Mouse (Mus musculus) left cerebral cortex, adult 18-20 months (tissue): ENCODE data around the gene Tjp3. TPM values are rescaled to one million over a fixed set of nuclear protein-coding genes. Genes with fewer than 3 reads are reported as not detected.
"Not testable (repeated sequence)": the region's sequence is repeated elsewhere in the genome, so short reads cannot be mapped to it uniquely, and the experiment has no call there.

ENCODE experiments used
- DNase-seq, 2 experiments: peaks; one replicate each; pipeline ENCODE4 v3.0.0; 2021 to 2022; ENCODE audit warnings: low spot score in 2 of 2, mixed read lengths in 1 of 2
- microRNA-seq, 2 experiments: library from miRNA; unstranded; fragments of <30 nt; microRNA quantifications; one replicate each; pipeline ENCODE4 v1.2.0; 2021
- total RNA-seq, 2 experiments: library from RNA; stranded (reverse); gene quantifications; 2 replicates each; pipeline ENCODE4 v1.2.3; 2021

Tjp3 gene
- total RNA-seq, 2 experiments from 2014 or later = 0.16 to 0.23 TPM

GRCm38 (mm10) chr10:81236471-81237268 lies 54.7 kb downstream of the Tjp3 start:
- DNase-seq = no peak

DNA sequence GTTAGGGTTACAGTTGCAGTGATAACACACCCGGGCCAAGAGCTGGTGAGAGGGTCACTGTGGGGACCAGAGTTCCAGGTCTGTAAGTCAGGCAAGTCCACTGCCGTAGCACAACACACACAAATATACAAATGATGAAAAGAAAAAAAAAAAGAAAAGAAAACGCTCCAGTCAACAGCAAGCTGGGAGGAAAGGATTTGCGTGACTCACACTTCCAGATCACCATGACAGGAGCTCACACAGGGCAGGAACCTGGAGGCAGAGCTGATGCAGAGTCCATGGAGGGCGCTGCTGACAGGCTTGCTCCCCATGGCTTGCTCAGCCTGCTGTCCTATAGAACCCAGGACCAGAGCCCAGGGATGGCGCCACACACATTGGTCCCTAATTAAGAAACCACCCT lies 57.2 kb downstream of the Tjp3 start:
- peak in 1 of 2 experiments; percentile 2 for DNase-seq

DNA sequence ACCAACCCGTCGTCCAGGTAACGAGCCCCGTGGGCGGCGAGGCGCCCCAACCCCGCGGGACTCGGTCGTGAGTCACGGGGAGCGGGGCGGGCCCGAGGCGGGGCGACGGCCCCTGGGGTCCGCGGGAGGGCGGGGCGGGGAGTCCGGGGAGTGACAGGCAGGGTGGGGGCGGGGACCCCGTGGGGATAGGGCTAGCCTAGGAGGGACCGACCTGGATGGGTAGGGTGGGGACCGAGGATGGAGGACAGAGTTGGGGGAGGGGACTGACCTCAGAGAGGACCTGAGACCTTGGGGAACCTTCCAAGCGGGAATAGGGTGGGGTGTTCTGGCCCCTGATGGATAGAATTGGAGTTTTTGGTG lies 58.2 kb downstream of the Tjp3 start:
- DNase-seq = no peak

DNA sequence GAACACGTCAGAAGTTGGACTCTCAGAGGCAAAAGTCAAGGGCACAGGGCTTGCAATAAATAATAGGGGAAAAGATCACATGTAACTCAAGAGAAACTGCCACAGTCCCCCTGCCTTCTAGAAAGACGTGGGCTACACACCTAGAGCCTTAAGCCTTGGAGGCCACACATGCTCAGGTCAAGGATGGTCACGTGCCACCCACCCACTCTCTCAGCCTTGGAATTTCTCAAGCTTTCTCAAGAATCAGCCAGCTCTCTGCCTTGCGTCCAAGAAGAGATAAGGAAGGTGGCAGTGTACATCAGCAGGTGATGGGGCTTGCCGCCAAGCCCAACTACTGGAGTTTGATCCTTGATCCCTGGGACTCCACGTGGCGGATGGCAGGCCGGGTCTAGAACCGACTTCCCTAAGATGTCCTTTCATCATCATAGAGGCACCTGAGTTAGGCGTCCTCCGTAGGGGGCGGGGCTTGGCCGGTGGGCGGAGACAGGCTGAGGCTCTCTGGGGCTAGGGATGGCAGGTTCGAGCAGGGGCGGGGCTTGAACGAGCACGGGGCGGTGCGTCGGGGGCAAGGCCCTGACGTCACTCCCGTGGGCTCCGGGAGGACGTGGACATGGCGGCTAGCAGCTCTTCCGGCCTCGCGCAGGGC lies 58.7 kb downstream of the Tjp3 start, which contains the start of gene Zfr2:
Zfr2 (plus strand) TSS at position 576 of the 646 bp plus-strand sequence.
- peak; percentile 95 to 96 for DNase-seq

- DNase-seq = peak in 1 of 2 experiments; percentile 4
Observed at GRCm38 (mm10) chr10:81231436-81231835, 59.9 kb downstream of the Tjp3 start.

DNA sequence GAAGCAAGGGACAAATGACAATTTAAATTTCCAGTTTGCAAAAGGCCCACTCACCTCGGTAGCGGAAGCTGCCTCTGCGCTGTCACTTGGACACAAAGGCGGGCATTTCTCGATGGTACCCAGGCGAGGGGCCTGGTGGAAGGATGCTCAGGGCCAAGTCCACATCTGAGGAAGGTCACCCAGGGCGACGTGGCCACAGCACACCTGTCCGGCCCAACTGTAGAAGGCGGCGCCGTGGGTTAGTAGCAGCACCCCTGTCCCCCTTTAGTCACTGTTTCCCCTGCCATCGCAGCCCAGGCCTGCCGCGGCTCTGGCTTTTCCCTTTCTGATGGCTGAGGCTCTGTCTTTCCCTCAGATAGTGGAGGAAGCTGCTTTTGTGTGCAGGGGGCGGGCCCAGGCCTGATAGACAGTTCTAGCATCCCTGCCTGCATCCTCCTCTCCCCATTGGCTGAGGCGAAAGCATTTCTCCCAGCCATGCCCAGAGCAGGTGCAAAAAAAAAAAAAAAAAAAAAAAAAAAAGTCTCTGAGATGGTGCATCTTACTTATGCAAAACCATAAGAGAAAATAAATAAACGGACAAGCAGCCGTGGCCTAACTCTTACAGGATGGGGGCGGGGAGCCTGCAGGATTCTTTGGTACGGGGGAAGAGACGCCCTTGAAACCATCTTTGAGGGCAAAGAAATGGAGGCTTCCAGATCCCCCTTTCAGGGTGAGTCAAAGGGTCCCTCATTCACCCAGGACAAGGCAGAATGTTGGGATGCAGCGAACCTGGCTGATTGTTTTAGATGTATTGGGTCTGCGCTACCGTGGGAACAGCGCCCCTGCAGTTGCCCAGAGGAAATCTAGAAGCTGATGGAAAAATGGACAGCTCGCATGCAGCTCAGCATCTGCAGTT lies 60.7 kb downstream of the Tjp3 start, which contains the start of gene Atcay:
Atcay (minus strand) TSS at position 396 of the 895 bp plus-strand sequence.
- DNase-seq = peak; percentile 78 to 85

- DNase-seq = peak; percentile 41 to 43
Observed at GRCm38 (mm10) chr10:81229735-81230437, 61.5 kb downstream of the Tjp3 start.

- DNase-seq = not testable (repeated sequence)
Observed at GRCm38 (mm10) chr10:81223731-81224130, 67.7 kb downstream of the Tjp3 start.

Small RNA genes within 50 kb of the gene (microRNA-seq; reads per million reads assigned to microRNA genes)
- gene Mir3057 = 20.4 to 29.8 reads per million in 2 experiments

Other genes with a start within 250 kb of the Tjp3 start
- 100 to 1,000 TPM; 178 to 182 TPM for gene Sgta, start 231.4 kb downstream of the Tjp3 start, total RNA-seq
- gene Thop1, start 221.5 kb downstream of the Tjp3 start, total RNA-seq = 10 to 100 TPM; 43.9 to 49.4 TPM
- under 1 TPM; 0.35 to 0.67 TPM for gene Creb3l3, start 192.7 kb downstream of the Tjp3 start, total RNA-seq
- gene Map2k2, start 185.7 kb downstream of the Tjp3 start, total RNA-seq = 100 to 1,000 TPM; 133 to 137 TPM
- 100 to 1,000 TPM; 135 to 137 TPM for gene Zbtb7a, start 156.4 kb downstream of the Tjp3 start, total RNA-seq
- gene Pias4, start 123.7 kb downstream of the Tjp3 start, total RNA-seq = 10 to 100 TPM; 27.8 to 28.8 TPM
- 100 to 1,000 TPM; 899 to 919 TPM for gene Eef2, start 115.0 kb downstream of the Tjp3 start, total RNA-seq
- gene Dapk3, start 108.6 kb downstream of the Tjp3 start, total RNA-seq = 10 to 100 TPM; 77.4 to 80.3 TPM
- gene 4930442H23Rik, start 107.7 kb downstream of the Tjp3 start, total RNA-seq = not detected
- gene Nmrk2, start 89.5 kb downstream of the Tjp3 start, total RNA-seq = not detected
- 100 to 1,000 TPM; 197 to 204 TPM for gene Atcay, start 60.7 kb downstream of the Tjp3 start, total RNA-seq
- gene Zfr2, start 58.4 kb downstream of the Tjp3 start, total RNA-seq = 10 to 100 TPM; 59.2 to 65.5 TPM
- 100 to 1,000 TPM; 187 to 195 TPM for gene Matk, start 38.6 kb downstream of the Tjp3 start, total RNA-seq
- gene Mrpl54, start 24.6 kb downstream of the Tjp3 start, total RNA-seq = 10 to 100 TPM; 38.8 to 43.5 TPM
- gene Apba3, start 24.6 kb downstream of the Tjp3 start, total RNA-seq = 10 to 100 TPM; 36.7 to 42.7 TPM
- 100 to 1,000 TPM; 415 to 417 TPM for gene Pip5k1c, start 1.4 kb upstream of the Tjp3 start, total RNA-seq
- 10 to 100 TPM; 30.5 to 34.6 TPM for gene Cactin, start 29.5 kb upstream of the Tjp3 start, total RNA-seq
- 1 to 10 TPM; 1.1 to 1.5 TPM for gene Tbxa2r, start 37.1 kb upstream of the Tjp3 start, total RNA-seq
- gene Gipc3, start 51.7 kb upstream of the Tjp3 start, total RNA-seq = 1 to 10 TPM; 2.5 to 3.6 TPM
- 10 to 100 TPM; 28.9 to 30.5 TPM for gene Hmg20b, start 58.9 kb upstream of the Tjp3 start, total RNA-seq
- 10 to 100 TPM; 38.1 to 42.0 TPM for gene Mfsd12, start 65.9 kb upstream of the Tjp3 start, total RNA-seq
- gene 4930404N11Rik, start 74.2 kb upstream of the Tjp3 start, total RNA-seq = 1 to 10 TPM; 1.2 to 1.3 TPM
- 10 to 100 TPM; 71.1 to 72.1 TPM for gene Fzr1, start 86.9 kb upstream of the Tjp3 start, total RNA-seq
- 10 to 100 TPM; 87.4 to 97.6 TPM for gene Dohh, start 92.8 kb upstream of the Tjp3 start, total RNA-seq
- gene Gm48551, start 92.9 kb upstream of the Tjp3 start, total RNA-seq = 1 to 10 TPM; 3.1 to 3.8 TPM
- 1 to 10 TPM; 2.7 to 2.8 TPM for gene Gm48552, start 97.4 kb upstream of the Tjp3 start, total RNA-seq
- gene Smim24, start 101.5 kb upstream of the Tjp3 start, total RNA-seq = 1 to 10 TPM; 1.1 to 1.2 TPM
- gene Nfic, start 164.1 kb upstream of the Tjp3 start, total RNA-seq = 10 to 100 TPM; 84.7 to 91.7 TPM
- gene Celf5, start 191.1 kb upstream of the Tjp3 start, total RNA-seq = 100 to 1,000 TPM; 242 to 259 TPM
- 10 to 100 TPM; 68.1 to 85.1 TPM for gene Ncln, start 204.8 kb upstream of the Tjp3 start, total RNA-seq
- gene S1pr4, start 208.6 kb upstream of the Tjp3 start, total RNA-seq = under 1 TPM; 0.58 to 0.82 TPM
- gene Gna15, start 232.6 kb upstream of the Tjp3 start, total RNA-seq = 1 to 10 TPM; 2.6 to 3.5 TPM